Mouse (Mus musculus) liver, adult 2 months (tissue): ENCODE data around the gene Ebf1.

Experiments used
- CTCF ChIP-seq: fragments of 200-500 bp; IDR thresholded peaks from 2 replicates; pipeline ENCODE4 v1.5.1; 2011; ENCODE audit warnings: low read depth, low read length, control low read depth
- POLR2A ChIP-seq: fragments of 200-500 bp; IDR thresholded peaks from 2 replicates; pipeline ENCODE4 v1.6.1; 2011; ENCODE audit warnings: low read length, control low read depth; ENCODE audit not compliant: insufficient read depth; ENCODE audit errors: extremely low read depth

GRCm38 (mm10) chr11:44866476-44867149 is 249.5 kb downstream of the Ebf1 start:
- TF ChIP-seq CTCF (no peak), POLR2A (no peak)
